Mouse (Mus musculus): Measurements from ENCODE around the gene Cdkn2c. TPM values are rescaled to one million over a fixed set of nuclear protein-coding genes. Genes with fewer than 3 reads are reported as not detected.

Cdkn2c gene
- total RNA-seq, 2 experiments from 2014 or later = 13.9 to 17.8 TPM

- no peak for DNase-seq (ENCODE audit: low spot score)
These were observed 9.0 kb downstream of the Cdkn2c start for GRCm38 (mm10) chr4:109657851-109658500.

GRCm38 (mm10) chr4:109657021-109657850 lies 9.8 kb downstream of the Cdkn2c start:
- DNase-seq (ENCODE audit: low spot score) = peak; percentile 51

DNA sequence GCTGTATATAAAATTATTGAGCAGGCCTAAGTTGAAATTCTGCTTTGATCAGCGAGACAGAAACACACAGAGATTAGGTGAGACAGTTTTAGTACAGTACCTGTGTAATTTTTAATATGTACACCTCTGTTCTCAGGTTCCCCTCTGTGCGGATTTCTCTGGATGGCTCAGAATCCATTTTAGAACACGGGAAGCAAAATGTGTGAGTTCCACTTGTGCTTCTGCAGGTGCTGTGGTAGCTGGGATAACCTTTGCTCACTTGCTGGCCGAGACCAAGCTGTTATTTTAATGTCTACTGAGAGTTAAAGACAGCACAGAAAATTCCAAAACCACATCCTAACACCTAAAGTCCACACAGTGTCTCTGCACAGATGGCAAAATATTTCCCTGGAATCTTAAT lies 10.7 kb downstream of the Cdkn2c start:
- DNase-seq (ENCODE audit: low spot score) = no peak

DNA sequence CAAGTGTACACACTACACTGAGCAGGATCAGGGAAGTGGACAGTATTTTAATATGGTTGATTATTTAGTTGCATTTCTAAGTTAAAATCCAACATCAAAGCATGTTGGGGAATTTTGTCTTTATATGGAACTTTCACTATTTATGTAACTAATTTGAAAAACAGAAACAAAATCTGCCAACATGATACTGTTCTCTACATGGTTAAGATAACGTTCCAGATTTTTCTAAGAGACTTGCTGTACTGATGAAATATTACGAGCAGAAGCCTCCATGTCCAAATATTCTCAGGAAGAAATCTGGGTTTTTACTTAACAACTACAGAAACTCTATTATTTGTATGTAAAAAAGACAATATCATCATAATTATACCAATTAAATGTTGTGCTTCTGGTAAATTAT lies 11.3 kb downstream of the Cdkn2c start:
- no peak for DNase-seq (ENCODE audit: low spot score)

GRCm38 (mm10) chr4:109654701-109655100 lies 12.3 kb downstream of the Cdkn2c start:
- DNase-seq (ENCODE audit: low spot score) = no peak

GRCm38 (mm10) chr4:109653251-109653650 lies 13.7 kb downstream of the Cdkn2c start:
- no peak for DNase-seq (ENCODE audit: low spot score)

DNA sequence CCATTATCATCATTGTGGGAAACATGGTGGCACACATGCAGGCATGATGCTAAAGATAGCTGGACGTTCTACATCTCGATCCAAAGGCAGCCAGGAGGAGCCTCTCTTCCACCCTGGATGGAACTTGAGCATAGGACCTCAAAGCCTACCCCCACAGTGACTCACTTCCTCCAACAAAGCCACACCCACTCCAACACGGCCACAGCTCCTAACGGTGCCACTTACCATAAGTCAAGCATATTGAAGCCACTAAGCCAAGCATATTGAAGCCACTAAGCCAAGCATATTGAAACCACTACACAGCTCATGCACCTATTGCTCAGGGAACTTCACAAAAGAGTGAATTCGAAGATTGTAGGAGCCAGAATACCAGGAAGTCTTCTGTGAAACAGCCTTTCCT lies 17.7 kb downstream of the Cdkn2c start:
- DNase-seq (ENCODE audit: low spot score) = no peak

- DNase-seq (ENCODE audit: low spot score) = no peak
These were observed 19.7 kb downstream of the Cdkn2c start for GRCm38 (mm10) chr4:109647281-109647680.

- DNase-seq (ENCODE audit: low spot score) = no peak
These were observed 25.5 kb downstream of the Cdkn2c start for GRCm38 (mm10) chr4:109641451-109641850.

GRCm38 (mm10) chr4:109640141-109640540 lies 26.8 kb downstream of the Cdkn2c start:
- no peak for DNase-seq (ENCODE audit: low spot score)

- DNase-seq (ENCODE audit: low spot score) = no peak
These were observed 27.6 kb downstream of the Cdkn2c start for GRCm38 (mm10) chr4:109639356-109639755.

GRCm38 (mm10) chr4:109634971-109635370 lies 32.0 kb downstream of the Cdkn2c start:
- no peak for DNase-seq (ENCODE audit: low spot score)

- DNase-seq (ENCODE audit: low spot score) = no peak
These were observed 36.0 kb downstream of the Cdkn2c start for GRCm38 (mm10) chr4:109631029-109631428.

DNA sequence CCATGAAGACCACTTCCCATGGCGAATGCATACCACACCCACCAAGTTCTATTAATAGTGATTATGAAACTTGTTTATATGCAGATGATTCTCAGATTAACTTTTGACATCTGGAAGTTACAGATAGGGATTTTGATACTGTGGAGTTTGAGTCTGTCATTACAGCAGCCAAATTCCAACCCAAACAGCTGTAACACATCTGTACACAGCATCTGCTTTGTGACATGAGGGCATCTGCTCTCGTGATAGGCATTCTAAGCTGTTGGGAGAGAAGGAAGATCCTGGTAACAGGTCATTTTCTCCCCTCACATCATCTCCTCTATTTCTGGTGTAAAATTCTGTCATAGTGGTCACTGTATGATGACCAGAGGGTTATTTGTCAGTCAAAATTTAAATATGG lies 36.8 kb downstream of the Cdkn2c start:
- no peak for DNase-seq (ENCODE audit: low spot score)

DNA sequence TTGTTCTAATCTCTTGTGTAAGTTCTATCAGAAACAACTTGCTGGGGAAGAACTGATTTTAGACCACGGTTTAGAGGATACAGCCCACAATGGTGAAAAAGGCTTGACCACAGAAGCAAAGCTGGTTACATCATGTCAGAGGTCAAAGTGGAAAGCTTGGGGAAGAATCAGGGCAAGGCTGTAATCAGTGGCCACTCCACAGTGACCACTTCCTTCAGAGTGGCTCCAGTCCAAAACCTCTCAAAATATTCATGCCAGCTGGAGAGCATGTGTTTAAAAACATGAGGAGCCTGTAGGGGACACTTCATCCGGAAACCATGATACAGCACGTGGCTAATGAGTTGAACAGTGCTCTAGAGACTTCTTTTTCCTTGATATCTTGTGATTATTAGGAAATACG lies 54.4 kb downstream of the Cdkn2c start:
- DNase-seq (ENCODE audit: low spot score) = no peak

Other genes starting within 250 kb of the Cdkn2c start
- gene Rnf11, start 182.5 kb downstream of the Cdkn2c start, total RNA-seq (2021) = 100 to 1,000 TPM; 123 to 131 TPM
- not detected for gene 4930522H14Rik, start 135.9 kb downstream of the Cdkn2c start, total RNA-seq (2021)
- 10 to 100 TPM; 39.8 to 41.3 TPM for gene Faf1, start 9.4 kb upstream of the Cdkn2c start, total RNA-seq (2021)

All from gastrocnemius, adult 18-20 months (tissue).